Mouse (Mus musculus) kidney, embryonic 15.5 days (tissue): ENCODE results near the gene Itgb2. TPM values are rescaled to one million over a fixed set of nuclear protein-coding genes. Genes with fewer than 3 reads are reported as not detected.

ENCODE experiments used
- polyA plus RNA-seq: library from polyadenylated mRNA; unstranded; fragments of >200 nt; fragmentation: Nextera tagmentation; extraction: Ambion mirVana; gene quantifications from 2 replicates; pipeline ENCODE4 v1.2.1, GENCODE M21; 2015

Itgb2 gene
- polyA plus RNA-seq, 1 experiment from 2014 or later: 2.3 TPM

Other genes starting within 250 kb of the Itgb2 start
- gene Adarb1, start 112.0 kb upstream of the Itgb2 start, polyA plus RNA-seq: 6.4 and 6.9 TPM in 2 replicates
- 34.3 and 37.2 TPM in 2 replicates for gene Fam207a, start 14.5 kb upstream of the Itgb2 start, polyA plus RNA-seq
- 149 and 152 TPM in 2 replicates for gene Pttg1ip, start 51.5 kb downstream of the Itgb2 start, polyA plus RNA-seq
- gene Sumo3, start 75.8 kb downstream of the Itgb2 start, polyA plus RNA-seq: 332 TPM in 2 replicates
- 3.6 and 6.3 TPM in 2 replicates for gene Gm49325, start 75.9 kb downstream of the Itgb2 start, polyA plus RNA-seq
- gene Ube2g2, start 92.0 kb downstream of the Itgb2 start, polyA plus RNA-seq: 71.9 and 72.0 TPM in 2 replicates
- 0.50 and 0.90 TPM in 2 replicates for gene Tspear, start 156.3 kb downstream of the Itgb2 start, polyA plus RNA-seq
- gene Gm19402, start 160.5 kb downstream of the Itgb2 start, polyA plus RNA-seq: not detected in 2 replicates
- not detected in 2 replicates for gene Gm9508, start 167.0 kb downstream of the Itgb2 start, polyA plus RNA-seq
- not detected in 2 replicates for gene Gm10272, start 176.4 kb downstream of the Itgb2 start, polyA plus RNA-seq
- gene Gm10024, start 181.2 kb downstream of the Itgb2 start, polyA plus RNA-seq: not detected in 2 replicates
- gene Gm10142, start 185.6 kb downstream of the Itgb2 start, polyA plus RNA-seq: not detected in 2 replicates
- gene Krtap12-1, start 190.3 kb downstream of the Itgb2 start, polyA plus RNA-seq: not detected in 2 replicates
- not detected in 2 replicates for gene Gm10100, start 196.2 kb downstream of the Itgb2 start, polyA plus RNA-seq
- gene Gm18596, start 212.4 kb downstream of the Itgb2 start, polyA plus RNA-seq: not detected in 2 replicates
- gene Gm9736, start 221.1 kb downstream of the Itgb2 start, polyA plus RNA-seq: not detected in 2 replicates
- gene Gm3233, start 229.4 kb downstream of the Itgb2 start, polyA plus RNA-seq: not detected in 2 replicates
- not detected in 2 replicates for gene Gm3238, start 241.1 kb downstream of the Itgb2 start, polyA plus RNA-seq
- gene Gm7138, start 246.7 kb downstream of the Itgb2 start, polyA plus RNA-seq: not detected in 2 replicates